Mouse (Mus musculus) right cerebral cortex, adult 2 months (tissue): ENCODE measurements around the gene Wdr37.
"Not testable (repeated sequence)": the region's sequence is repeated elsewhere in the genome, so short reads cannot be mapped to it uniquely, and the experiment has no call there.

Source experiments
- DNase-seq, 2 experiments: peaks; one replicate each; pipeline ENCODE4 v3.0.0; 2021 to 2022; ENCODE audit warnings: low spot score in 2 of 2

Gene Wdr37

GRCm38 (mm10) chr13:8871314-8871962 is at the start of gene Wdr37:
TSS of gene Wdr37 (minus strand) at chr13:8871909.
- peak; percentile 72 to 74 for DNase-seq

GRCm38 (mm10) chr13:8913890-8914289 is 42.2 kb upstream of the Wdr37 start:
- not testable (repeated sequence) for DNase-seq

- not testable (repeated sequence) for DNase-seq
Observed at GRCm38 (mm10) chr13:8905986-8906385, 34.3 kb upstream of the Wdr37 start.

- DNase-seq = no peak
Observed at GRCm38 (mm10) chr13:8888603-8889002, 16.9 kb upstream of the Wdr37 start.

- DNase-seq = no peak
Observed at GRCm38 (mm10) chr13:8886185-8886560, 14.5 kb upstream of the Wdr37 start.

DNA sequence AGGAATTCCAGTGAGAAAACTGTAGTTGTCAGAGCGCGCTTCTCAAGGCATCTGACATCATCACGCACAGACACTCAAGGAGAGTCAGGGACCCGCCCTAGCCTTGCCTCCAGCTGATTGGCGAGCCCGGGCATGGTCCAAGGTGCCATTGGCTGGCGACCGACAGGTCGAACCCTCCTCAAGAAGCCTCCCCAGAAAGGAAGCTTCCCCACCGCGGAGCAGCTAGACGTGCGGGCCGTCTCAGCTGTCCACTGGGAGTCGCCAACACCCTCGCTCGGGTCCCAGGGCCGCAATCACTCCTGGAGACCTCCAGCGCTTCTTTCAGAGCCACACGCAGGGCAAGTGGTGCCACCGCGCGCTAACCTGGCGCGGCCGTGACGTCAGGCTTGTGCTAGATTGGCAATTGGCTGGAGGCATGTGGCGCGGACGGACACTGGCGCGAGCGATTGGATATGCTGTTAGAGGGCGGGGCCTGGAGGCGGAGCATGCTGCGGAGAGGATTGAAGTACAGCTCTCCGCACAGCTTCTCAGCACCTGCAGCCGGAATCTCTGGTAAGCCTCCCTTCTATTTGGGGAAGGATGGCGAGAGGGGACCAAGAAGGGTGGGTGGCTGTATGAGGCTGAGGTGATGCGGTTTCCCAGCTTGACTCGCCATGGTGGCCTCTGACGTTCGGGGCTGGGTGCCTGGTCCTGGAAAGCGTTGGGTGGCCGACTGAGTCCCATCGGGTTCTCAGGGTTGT is 13.9 kb upstream of the Wdr37 start, which contains the start of gene Idi1:
Gene Idi1 (plus strand): TSS at position 57 of the 740 bp plus-strand sequence.
- peak; percentile 97 to 99 for DNase-seq

- not testable (repeated sequence) for DNase-seq
Observed at GRCm38 (mm10) chr13:8883870-8884269, 12.2 kb upstream of the Wdr37 start.

GRCm38 (mm10) chr13:8881611-8882010 is 9.9 kb upstream of the Wdr37 start:
- no peak for DNase-seq

DNA sequence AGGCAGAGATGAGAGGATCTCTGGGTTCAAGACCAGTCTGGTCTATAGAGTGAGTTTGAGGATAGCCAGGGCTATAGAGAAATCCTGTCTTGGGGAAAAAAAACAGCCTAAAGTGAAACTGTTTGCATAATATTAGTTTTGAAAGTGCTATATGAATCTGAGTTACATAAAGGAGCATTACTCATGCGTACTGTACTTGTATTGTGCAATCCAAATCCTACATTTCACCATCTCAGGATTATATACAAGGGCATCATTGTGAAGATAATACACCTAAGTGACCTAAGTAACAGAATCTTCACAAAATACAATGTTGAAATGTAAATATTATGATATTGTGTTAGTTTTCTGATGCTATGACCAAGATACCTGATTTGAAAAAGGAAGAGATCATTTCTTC is 2.1 kb upstream of the Wdr37 start:
- no peak for DNase-seq

- DNase-seq = peak; percentile 87 to 91
Observed at GRCm38 (mm10) chr13:8870510-8871313, 997 bp downstream of the Wdr37 start.

DNA sequence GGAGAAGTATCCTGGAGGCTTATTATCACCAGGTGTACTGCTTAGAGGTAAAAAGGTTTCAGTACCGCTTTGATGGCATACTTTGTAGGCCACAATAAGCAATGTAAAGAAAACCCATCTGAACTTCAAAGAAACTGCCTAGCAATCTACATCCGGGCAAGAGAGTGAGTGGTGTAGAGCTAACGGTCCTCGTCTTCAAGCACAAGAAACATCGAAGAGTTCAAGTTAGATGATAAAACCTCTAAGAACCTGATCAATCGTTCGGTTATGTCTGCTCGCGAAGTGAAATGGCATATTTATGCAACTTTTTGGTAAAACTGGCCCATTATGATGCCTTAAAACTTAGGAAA is 1.6 kb downstream of the Wdr37 start:
- DNase-seq = no peak

GRCm38 (mm10) chr13:8869578-8870157 is 2.0 kb downstream of the Wdr37 start:
- no peak for DNase-seq

GRCm38 (mm10) chr13:8866612-8867011 is 5.1 kb downstream of the Wdr37 start:
- DNase-seq = no peak

GRCm38 (mm10) chr13:8864990-8865389 is 6.7 kb downstream of the Wdr37 start:
- no peak for DNase-seq

GRCm38 (mm10) chr13:8860861-8861260 is 10.8 kb downstream of the Wdr37 start:
- DNase-seq = no peak

- no peak for DNase-seq
Observed at GRCm38 (mm10) chr13:8858453-8858852, 13.3 kb downstream of the Wdr37 start.

- no peak for DNase-seq
Observed at GRCm38 (mm10) chr13:8854769-8855168, 16.9 kb downstream of the Wdr37 start.

DNA sequence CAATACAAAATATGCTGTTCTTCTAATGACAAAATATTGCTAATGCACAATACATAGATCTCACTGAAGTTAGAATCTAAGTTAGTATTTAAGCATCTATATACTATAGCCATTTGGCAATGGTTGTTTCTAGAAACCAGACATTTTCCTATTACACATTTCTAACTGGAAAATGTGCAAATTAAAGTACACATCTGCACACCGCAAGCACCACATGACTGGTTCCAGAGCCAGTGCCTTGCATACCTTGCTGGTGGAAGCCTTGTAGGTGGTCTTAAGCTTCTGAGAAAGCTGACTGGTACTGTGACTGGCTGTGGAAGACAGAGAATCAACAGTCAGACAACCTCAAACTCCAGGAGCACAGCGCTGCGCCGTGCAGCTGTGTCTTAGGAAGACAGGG is 18.3 kb downstream of the Wdr37 start:
- no peak for DNase-seq

- DNase-seq = no peak
Observed at GRCm38 (mm10) chr13:8849311-8849710, 22.4 kb downstream of the Wdr37 start.

DNA sequence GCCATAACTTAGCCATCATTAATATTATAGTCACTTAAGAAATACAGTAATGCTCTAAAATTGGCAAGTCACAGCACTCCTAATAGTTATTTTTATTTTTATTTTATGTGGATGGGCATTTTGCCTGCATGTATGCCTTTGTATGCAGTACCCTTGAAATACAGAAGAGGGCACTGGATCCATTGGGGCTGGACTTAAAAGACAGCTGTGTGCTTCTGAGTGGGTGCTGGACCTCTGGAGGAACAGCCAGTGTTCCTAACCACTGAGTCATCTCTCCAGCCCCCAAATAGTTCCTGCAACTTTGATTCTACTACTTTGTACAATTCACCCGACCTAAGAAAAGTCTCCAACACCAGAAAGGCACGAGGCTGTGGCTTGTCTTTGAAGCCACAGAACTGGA is 24.0 kb downstream of the Wdr37 start:
- no peak for DNase-seq

DNA sequence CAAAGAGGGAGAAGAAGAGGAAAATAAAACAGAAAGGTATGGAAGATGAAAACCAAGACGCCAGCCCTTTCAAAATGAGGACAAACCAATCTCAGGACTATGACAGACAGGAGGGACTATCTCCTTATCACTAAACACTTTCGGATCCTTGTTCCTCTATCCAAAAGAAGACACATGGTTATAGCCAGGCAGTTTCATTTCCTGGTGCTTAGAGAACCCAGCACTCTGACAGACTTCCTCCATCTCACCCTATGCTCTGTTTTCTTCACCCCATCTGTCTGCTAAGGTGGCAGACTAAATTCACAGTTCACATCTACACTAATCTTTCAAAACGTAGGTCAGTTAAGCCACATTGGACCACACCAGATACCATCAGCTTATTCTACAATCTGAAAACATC is 29.4 kb downstream of the Wdr37 start:
- no peak for DNase-seq

DNA sequence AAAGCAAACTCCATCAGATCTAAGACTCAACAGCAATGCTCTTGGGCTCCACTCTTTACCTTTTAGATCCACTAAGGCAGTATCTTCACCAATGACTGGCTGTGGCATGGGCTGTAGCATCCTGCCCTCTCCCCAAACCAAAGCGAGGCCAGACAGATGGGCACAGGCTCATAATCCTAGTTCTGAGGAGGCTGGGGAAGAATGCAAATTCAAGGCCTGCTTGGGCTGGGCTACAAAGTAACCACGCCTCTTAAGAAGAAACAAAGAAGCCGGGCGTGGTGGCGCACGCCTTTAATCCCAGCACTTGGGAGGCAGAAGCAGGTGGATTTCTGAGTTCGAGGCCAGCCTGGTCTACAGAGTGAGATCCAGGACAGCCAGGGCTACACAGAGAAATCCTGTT is 29.9 kb downstream of the Wdr37 start:
- not testable (repeated sequence) for DNase-seq
